Mouse (Mus musculus): ENCODE data around the gene St6gal1. TPM values are rescaled to one million over a fixed set of nuclear protein-coding genes. Genes with fewer than 3 reads are reported as not detected.

St6gal1 gene
- total RNA-seq, 1 experiment from 2014 or later = 50.5 TPM

GRCm38 (mm10) chr16:23299904-23300740 is 75.6 kb downstream of the St6gal1 start:
- DNase-seq = no peak

GRCm38 (mm10) chr16:23301762-23302161 is 77.2 kb downstream of the St6gal1 start:
- no peak for DNase-seq

- DNase-seq = no peak
Observed at GRCm38 (mm10) chr16:23305830-23306623, 81.5 kb downstream of the St6gal1 start.

- DNase-seq = no peak
Observed at GRCm38 (mm10) chr16:23307142-23307968, 82.8 kb downstream of the St6gal1 start.

GRCm38 (mm10) chr16:23308012-23308554 is 83.5 kb downstream of the St6gal1 start:
- DNase-seq = no peak

GRCm38 (mm10) chr16:23309080-23309479 is 84.5 kb downstream of the St6gal1 start:
- no peak for DNase-seq

- DNase-seq = no peak
Observed at GRCm38 (mm10) chr16:23312604-23313003, 88.1 kb downstream of the St6gal1 start.

GRCm38 (mm10) chr16:23314790-23315189 is 90.2 kb downstream of the St6gal1 start:
- DNase-seq = no peak

GRCm38 (mm10) chr16:23317411-23318047 is 93.0 kb downstream of the St6gal1 start:
- no peak for DNase-seq

- DNase-seq = no peak
Observed at GRCm38 (mm10) chr16:23320025-23320424, 95.5 kb downstream of the St6gal1 start.

- DNase-seq = no peak
Observed at GRCm38 (mm10) chr16:23320579-23320978, 96.0 kb downstream of the St6gal1 start.

GRCm38 (mm10) chr16:23322453-23322852 is 97.9 kb downstream of the St6gal1 start:
- DNase-seq = no peak

- no peak for DNase-seq
Observed at GRCm38 (mm10) chr16:23323915-23324314, 99.4 kb downstream of the St6gal1 start.

- no peak for DNase-seq
Observed at GRCm38 (mm10) chr16:23324867-23325650, 100.5 kb downstream of the St6gal1 start.

- no peak for DNase-seq
Observed at GRCm38 (mm10) chr16:23326664-23327063, 102.1 kb downstream of the St6gal1 start.

GRCm38 (mm10) chr16:23327266-23327665 is 102.7 kb downstream of the St6gal1 start:
- DNase-seq = no peak

GRCm38 (mm10) chr16:23328201-23328600 is 103.7 kb downstream of the St6gal1 start:
- DNase-seq = no peak

- DNase-seq = no peak
Observed at GRCm38 (mm10) chr16:23332136-23332535, 107.6 kb downstream of the St6gal1 start.

- no peak for DNase-seq
Observed at GRCm38 (mm10) chr16:23332686-23333085, 108.1 kb downstream of the St6gal1 start.

- no peak for DNase-seq
Observed at GRCm38 (mm10) chr16:23333875-23334551, 109.5 kb downstream of the St6gal1 start.
